Mouse (Mus musculus): ENCODE results near the gene Nufip1. TPM values are rescaled to one million over a fixed set of nuclear protein-coding genes. Genes with fewer than 3 reads are reported as not detected.

Nufip1 gene
- total and polyA plus RNA-seq, 3 experiments: 20.6 to 36.5 (median 21.6) TPM

GRCm38 (mm10) chr14:76074206-76074605, 36.5 kb upstream of the Nufip1 start:
- no peak overlapping the region for H3K9ac ChIP-seq (ENCODE audit: control insufficient read depth, low read depth, low read length, poor library complexity, severe bottlenecking)
- H3K27ac ChIP-seq (ENCODE audit: control insufficient read depth, low read depth, low read length): no peak overlapping the region
- TF ChIP-seq CHD1 (IDR thresholded peaks at IDR 0.05; ENCODE audit: low read depth, low read length): no peak
- TF ChIP-seq USF1 (IDR thresholded peaks at IDR 0.05; ENCODE audit: low read depth, low read length): no peak
- TF ChIP-seq MYB (IDR thresholded peaks at IDR 0.05; ENCODE audit: low read depth, low read length): no peak
- TF ChIP-seq TAL1 (IDR thresholded peaks at IDR 0.05; ENCODE audit: low read length): no peak
- TF ChIP-seq GATA1 (IDR thresholded peaks at IDR 0.05; ENCODE audit: low read depth, low read length): no peak
- TF ChIP-seq MAZ (IDR thresholded peaks at IDR 0.05; ENCODE audit: low read depth, low read length): no peak
- TF ChIP-seq RCOR1 (IDR thresholded peaks at IDR 0.05; ENCODE audit: low read depth, low read length): no peak
- TF ChIP-seq MYC (IDR thresholded peaks at IDR 0.05; ENCODE audit: low read depth, low read length): no peak
- no peak for TF ChIP-seq NELFE (IDR thresholded peaks at IDR 0.05; ENCODE audit: low read depth, low read length)
- no peak for TF ChIP-seq ETS1 (IDR thresholded peaks at IDR 0.05; ENCODE audit: low read depth, low read length)
- no peak for TF ChIP-seq TBP (IDR thresholded peaks at IDR 0.05; ENCODE audit: low read depth, low read length)
- no peak for TF ChIP-seq CHD2 (IDR thresholded peaks at IDR 0.05; ENCODE audit: low read length)
- no peaks in the 10 kb centered on the region for H3K36me3 ChIP-seq (ENCODE audit: control insufficient read depth in 1 of 2, insufficient read depth in 2 of 2, low read length in 2 of 2)
- no peak for DNase-seq (ENCODE audit: low read depth, low spot score)
- no peaks in the 10 kb centered on the region for H3K4me1 ChIP-seq (ENCODE audit: control insufficient read depth in 1 of 2, insufficient read depth in 2 of 2, low read length in 2 of 2)
- H3K9me3 ChIP-seq (replicated peaks; ENCODE audit: insufficient read depth, low read length): no peaks in the 10 kb centered on the region
- H3K27me3 ChIP-seq (ENCODE audit: control insufficient read depth in 1 of 2, insufficient read depth in 2 of 2, low read length in 2 of 2): peaks cover 0 to 2% of the 10 kb centered on the region in 2 experiments; a peak in 1 of 4 replicates
- H3K4me3 ChIP-seq (ENCODE audit: control insufficient read depth in 1 of 2, insufficient read depth in 1 of 2, low read depth in 2 of 2, low read length in 2 of 2): no peak overlapping the region
- H3K79me2 ChIP-seq (ENCODE audit: control insufficient read depth, insufficient read depth, low read length, poor library complexity): no peaks in the 10 kb centered on the region

DNA sequence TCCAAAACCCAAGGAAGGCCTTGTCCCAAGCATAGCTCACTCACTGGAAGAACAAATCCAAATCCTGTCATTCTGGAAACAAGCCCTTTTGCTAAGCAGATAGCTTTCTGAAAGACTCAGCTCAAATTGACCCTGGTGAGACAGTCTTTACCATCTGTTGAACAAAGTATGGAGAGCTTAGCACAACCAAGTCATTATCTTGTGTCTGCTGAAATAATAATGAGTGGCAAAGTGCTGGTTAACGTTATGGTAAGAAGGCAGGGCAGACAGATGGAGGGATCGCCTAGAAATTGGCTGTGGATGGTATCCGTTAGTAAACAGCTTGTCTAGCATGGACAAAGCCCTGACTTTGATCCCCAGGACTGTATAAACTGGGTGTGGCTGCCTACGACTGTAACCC, 35.0 kb upstream of the Nufip1 start:
- H3K27me3 ChIP-seq (ENCODE audit: control insufficient read depth in 1 of 2, insufficient read depth in 2 of 2, low read length in 2 of 2): no peaks in the 10 kb centered on the region
- no peak overlapping the region for H3K4me3 ChIP-seq (ENCODE audit: control insufficient read depth in 1 of 2, insufficient read depth in 1 of 2, low read depth in 2 of 2, low read length in 2 of 2)
- no peak overlapping the region for H3K9ac ChIP-seq (ENCODE audit: control insufficient read depth, low read depth, low read length, poor library complexity, severe bottlenecking)
- TF ChIP-seq ZNF384 (IDR thresholded peaks at IDR 0.05; ENCODE audit: low read depth, low read length): no peak
- no peaks in the 10 kb centered on the region for H3K9me3 ChIP-seq (replicated peaks; ENCODE audit: insufficient read depth, low read length)
- no peak for DNase-seq (ENCODE audit: low read depth, low spot score)
- H3K36me3 ChIP-seq (ENCODE audit: control insufficient read depth in 1 of 2, insufficient read depth in 2 of 2, low read length in 2 of 2): no peaks in the 10 kb centered on the region
- H3K79me2 ChIP-seq (ENCODE audit: control insufficient read depth, insufficient read depth, low read length, poor library complexity): no peaks in the 10 kb centered on the region
- no peaks in the 10 kb centered on the region for H3K4me1 ChIP-seq (ENCODE audit: control insufficient read depth in 1 of 2, insufficient read depth in 2 of 2, low read length in 2 of 2)
- H3K27ac ChIP-seq (ENCODE audit: control insufficient read depth, low read depth, low read length): no peak overlapping the region

- H3K79me2 ChIP-seq (ENCODE audit: control insufficient read depth, insufficient read depth, low read length, poor library complexity): no peaks in the 10 kb centered on the region
- no peak overlapping the region for H3K27ac ChIP-seq (ENCODE audit: control insufficient read depth, low read depth, low read length)
- no peak overlapping the region for H3K9ac ChIP-seq (ENCODE audit: control insufficient read depth, low read depth, low read length, poor library complexity, severe bottlenecking)
- H3K9me3 ChIP-seq (replicated peaks; ENCODE audit: insufficient read depth, low read length): no peaks in the 10 kb centered on the region
- H3K36me3 ChIP-seq (ENCODE audit: control insufficient read depth in 1 of 2, insufficient read depth in 2 of 2, low read length in 2 of 2): no peaks in the 10 kb centered on the region
- no peak for DNase-seq (ENCODE audit: low read depth, low spot score)
- H3K27me3 ChIP-seq (ENCODE audit: control insufficient read depth in 1 of 2, insufficient read depth in 2 of 2, low read length in 2 of 2): no peaks in the 10 kb centered on the region
- no peak overlapping the region for H3K4me3 ChIP-seq (ENCODE audit: control insufficient read depth in 1 of 2, insufficient read depth in 1 of 2, low read depth in 2 of 2, low read length in 2 of 2)
- TF ChIP-seq E2F4 (IDR thresholded peaks at IDR 0.05; ENCODE audit: borderline replicate concordance, low read depth, low read length) (no peak), GABPA (IDR thresholded peaks at IDR 0.05; ENCODE audit: low read depth, low read length) (no peak), POLR2A (IDR thresholded peaks at IDR 0.05; ENCODE audit: control insufficient read depth in 1 of 2, insufficient read depth in 1 of 2, low read depth in 1 of 2, low read length in 2 of 2, poor library complexity in 1 of 2) (no peak), MAFK (IDR thresholded peaks at IDR 0.05; ENCODE audit: borderline replicate concordance, low read depth, low read length) (no peak), TCF12 (IDR thresholded peaks at IDR 0.05; ENCODE audit: low read depth, low read length) (no peak), NELFE (IDR thresholded peaks at IDR 0.05; ENCODE audit: low read depth, low read length) (no peak)
- no peaks in the 10 kb centered on the region for H3K4me1 ChIP-seq (ENCODE audit: control insufficient read depth in 1 of 2, insufficient read depth in 2 of 2, low read length in 2 of 2)
Measured at GRCm38 (mm10) chr14:76076602-76077001, 34.1 kb upstream of the Nufip1 start.

Data from MEL (cell line).